Mouse (Mus musculus): ENCODE results near the gene Smox. TPM values are rescaled to one million over a fixed set of nuclear protein-coding genes. Genes with fewer than 3 reads are reported as not detected.

The Smox gene
- polyA plus RNA-seq, 1 experiment from 2014 or later = 46.9 TPM

- Histone ChIP-seq H3K27me3 (no peaks in the 10 kb centered on the region), H3K36me3 (no peaks in the 10 kb centered on the region), H3K4me1 (replicated peaks) (peaks cover 76% of the 10 kb centered on the region), H3K27ac (replicated peaks) (no peak overlapping the region), H3K4me2 (no peak overlapping the region), H3K9me3 (no peaks in the 10 kb centered on the region), H3K9ac (no peak overlapping the region), H3K4me3 (no peak overlapping the region)
- ATAC-seq (ENCODE audit: low read depth) = no peak
- WGBS = 67% methylated on average over 5 of the region's 5 CpGs
Observed at GRCm38 (mm10) chr2:131499290-131499845, 8.1 kb downstream of the Smox start.

GRCm38 (mm10) chr2:131501886-131502285 lies 10.6 kb downstream of the Smox start:
- Histone ChIP-seq H3K4me3 (no peak overlapping the region), H3K27ac (replicated peaks) (peak overlapping the region; percentile 75), H3K4me2 (no peak overlapping the region), H3K27me3 (no peaks in the 10 kb centered on the region), H3K9ac (no peak overlapping the region), H3K36me3 (no peaks in the 10 kb centered on the region), H3K9me3 (no peaks in the 10 kb centered on the region), H3K4me1 (replicated peaks) (peaks cover 75% of the 10 kb centered on the region)
- 58% methylated on average over 5 of the region's 5 CpGs for WGBS
- no peak for ATAC-seq (ENCODE audit: low read depth)

- no peaks in the 10 kb centered on the region for H3K36me3 ChIP-seq
- WGBS = 83% methylated on average over 5 of the region's 5 CpGs
- H3K4me3 ChIP-seq = no peak overlapping the region
- H3K4me1 ChIP-seq (replicated peaks) = peaks cover 77% of the 10 kb centered on the region
- H3K27ac ChIP-seq (replicated peaks) = peak overlapping the region; percentile 75; the same call in 1 of the 2 replicates
- H3K4me2 ChIP-seq = no peak overlapping the region
- no peaks in the 10 kb centered on the region for H3K27me3 ChIP-seq
- H3K9me3 ChIP-seq = no peaks in the 10 kb centered on the region
- H3K9ac ChIP-seq = no peak overlapping the region
- no peak for ATAC-seq (ENCODE audit: low read depth)
Observed at GRCm38 (mm10) chr2:131502561-131502960, 11.3 kb downstream of the Smox start.

GRCm38 (mm10) chr2:131505431-131505830 lies 14.1 kb downstream of the Smox start:
- no peaks in the 10 kb centered on the region for H3K9me3 ChIP-seq
- no peak for ATAC-seq (ENCODE audit: low read depth)
- peak overlapping the region; percentile 69; the same call in 1 of the 2 replicates for H3K27ac ChIP-seq (replicated peaks)
- no peaks in the 10 kb centered on the region for H3K36me3 ChIP-seq
- H3K9ac ChIP-seq = no peak overlapping the region
- peaks cover 81% of the 10 kb centered on the region for H3K4me1 ChIP-seq (replicated peaks)
- no peak overlapping the region for H3K4me3 ChIP-seq
- no peak overlapping the region for H3K4me2 ChIP-seq
- H3K27me3 ChIP-seq = no peaks in the 10 kb centered on the region

GRCm38 (mm10) chr2:131506358-131506757 lies 15.1 kb downstream of the Smox start:
- no peak overlapping the region for H3K4me3 ChIP-seq
- no peak overlapping the region for H3K9ac ChIP-seq
- no peaks in the 10 kb centered on the region for H3K27me3 ChIP-seq
- H3K9me3 ChIP-seq = no peaks in the 10 kb centered on the region
- H3K36me3 ChIP-seq = no peaks in the 10 kb centered on the region
- H3K27ac ChIP-seq (replicated peaks) = peak overlapping the region; percentile 69
- H3K4me1 ChIP-seq (replicated peaks) = peaks cover 74% of the 10 kb centered on the region
- WGBS = 10% methylated on average over 3 of the region's 3 CpGs
- ATAC-seq (ENCODE audit: low read depth) = peak; percentile 79
- H3K4me2 ChIP-seq = no peak overlapping the region

- WGBS = 58% methylated on average over 2 of the region's 2 CpGs
Observed at GRCm38 (mm10) chr2:131508501-131508900, 17.2 kb downstream of the Smox start.

GRCm38 (mm10) chr2:131509671-131510313 lies 18.5 kb downstream of the Smox start:
- H3K9ac ChIP-seq = peak overlapping the region; percentile 53; the same call in 1 of the 2 replicates
- no peaks in the 10 kb centered on the region for H3K9me3 ChIP-seq
- H3K4me3 ChIP-seq = peak overlapping the region; percentile 20
- 19% methylated on average over 17 of the region's 17 CpGs for WGBS
- H3K4me1 ChIP-seq (replicated peaks) = peaks cover 54% of the 10 kb centered on the region
- H3K4me2 ChIP-seq = peak overlapping the region; percentile 53
- H3K27ac ChIP-seq (replicated peaks) = no peak overlapping the region
- H3K36me3 ChIP-seq = peaks cover 3% of the 10 kb centered on the region; the same call in 1 of the 2 replicates
- no peaks in the 10 kb centered on the region for H3K27me3 ChIP-seq
- ATAC-seq (ENCODE audit: low read depth) = peak; percentile 54

More at GRCm38 (mm10) chr2:131508501-131508900, 17.2 kb downstream of the Smox start:
- no peaks in the 10 kb centered on the region for H3K27me3 ChIP-seq
- no peak for ATAC-seq (ENCODE audit: low read depth)
- no peak overlapping the region for H3K9ac ChIP-seq
- no peaks in the 10 kb centered on the region for H3K9me3 ChIP-seq
- no peak overlapping the region for H3K4me3 ChIP-seq
- H3K4me1 ChIP-seq (replicated peaks) = peaks cover 54% of the 10 kb centered on the region
- H3K27ac ChIP-seq (replicated peaks) = no peak overlapping the region
- H3K36me3 ChIP-seq = peaks cover 3% of the 10 kb centered on the region; the same call in 1 of the 2 replicates
- H3K4me2 ChIP-seq = no peak overlapping the region

GRCm38 (mm10) chr2:131510531-131510930 lies 19.2 kb downstream of the Smox start:
- Histone ChIP-seq H3K4me2 (no peak overlapping the region), H3K9me3 (no peaks in the 10 kb centered on the region), H3K27ac (replicated peaks) (no peak overlapping the region), H3K4me3 (no peak overlapping the region), H3K9ac (no peak overlapping the region), H3K36me3 (peaks cover 3% of the 10 kb centered on the region; the same call in 1 of the 2 replicates), H3K4me1 (replicated peaks) (peaks cover 48% of the 10 kb centered on the region), H3K27me3 (no peaks in the 10 kb centered on the region)
- no peak for ATAC-seq (ENCODE audit: low read depth)
- 76% methylated on average over 5 of the region's 5 CpGs for WGBS

- no peak overlapping the region for H3K27ac ChIP-seq (replicated peaks)
- no peak for ATAC-seq (ENCODE audit: low read depth)
- WGBS = 38% methylated on average over 2 of the region's 2 CpGs
- no peaks in the 10 kb centered on the region for H3K27me3 ChIP-seq
- H3K4me1 ChIP-seq (replicated peaks) = peaks cover 21% of the 10 kb centered on the region
- peaks cover 10% of the 10 kb centered on the region; the same call in 1 of the 2 replicates for H3K36me3 ChIP-seq
- no peak overlapping the region for H3K9ac ChIP-seq
- H3K9me3 ChIP-seq = no peaks in the 10 kb centered on the region
- H3K4me3 ChIP-seq = no peak overlapping the region
- no peak overlapping the region for H3K4me2 ChIP-seq
Observed at GRCm38 (mm10) chr2:131513477-131513876, 22.2 kb downstream of the Smox start.

- no peak overlapping the region for H3K27ac ChIP-seq (replicated peaks)
- ATAC-seq (ENCODE audit: low read depth) = no peak
- H3K4me2 ChIP-seq = no peak overlapping the region
- WGBS = 92% methylated on average over 4 of the region's 4 CpGs
- H3K36me3 ChIP-seq = peaks cover 10% of the 10 kb centered on the region; the same call in 1 of the 2 replicates
- H3K9me3 ChIP-seq = no peaks in the 10 kb centered on the region
- H3K4me3 ChIP-seq = no peak overlapping the region
- H3K4me1 ChIP-seq (replicated peaks) = peaks cover 15% of the 10 kb centered on the region
- no peaks in the 10 kb centered on the region for H3K27me3 ChIP-seq
- no peak overlapping the region for H3K9ac ChIP-seq
Observed at GRCm38 (mm10) chr2:131514055-131514621, 22.8 kb downstream of the Smox start.

- H3K9ac ChIP-seq = no peak overlapping the region
- ATAC-seq (ENCODE audit: low read depth) = no peak
- no peaks in the 10 kb centered on the region for H3K9me3 ChIP-seq
- H3K4me2 ChIP-seq = no peak overlapping the region
- H3K27ac ChIP-seq (replicated peaks) = no peak overlapping the region
- H3K27me3 ChIP-seq = no peaks in the 10 kb centered on the region
- H3K4me3 ChIP-seq = no peak overlapping the region
- WGBS = 92% methylated on average over 4 of the region's 4 CpGs
- H3K36me3 ChIP-seq = peaks cover 26% of the 10 kb centered on the region
- no peaks in the 10 kb centered on the region for H3K4me1 ChIP-seq (replicated peaks)
Observed at GRCm38 (mm10) chr2:131517550-131517949, 26.3 kb downstream of the Smox start.

GRCm38 (mm10) chr2:131518790-131519189 lies 27.5 kb downstream of the Smox start:
- Histone ChIP-seq H3K4me3 (no peak overlapping the region), H3K4me2 (no peak overlapping the region), H3K36me3 (peaks cover 30% of the 10 kb centered on the region), H3K27ac (replicated peaks) (no peak overlapping the region), H3K4me1 (replicated peaks) (no peaks in the 10 kb centered on the region), H3K9me3 (no peaks in the 10 kb centered on the region), H3K9ac (no peak overlapping the region), H3K27me3 (no peaks in the 10 kb centered on the region)
- 69% methylated on average over 3 of the region's 3 CpGs for WGBS
- no peak for ATAC-seq (ENCODE audit: low read depth)

All from neural tube, embryonic 13.5 days (tissue).